Mouse (Mus musculus) hindbrain, embryonic 14.5 days (tissue): ENCODE measurements around the gene Gm47289. TPM values are rescaled to one million over a fixed set of nuclear protein-coding genes. Genes with fewer than 3 reads are reported as not detected.

Experiments
- ATAC-seq: fragments of 200-750 bp; cut with Nextera tagmentation; 2 replicates; pipeline ENCODE4 v1.8.0; 2017; ENCODE audit warnings: moderate number of reproducible peaks, mild to moderate bottlenecking, moderate TSS enrichment, moderate library complexity; ENCODE audit not compliant: low FRiP score
- DNase-seq: peaks from one replicate; pipeline ENCODE4 v3.0.0-alpha.2; 2015; ENCODE audit warnings: low spot score
- H3K27ac ChIP-seq: fragments of 300-500 bp; sonication (generic); 2 replicates; pipeline ENCODE4 v1.5.1; 2014; ENCODE audit warnings: mild to moderate bottlenecking, moderate library complexity
- H3K27me3 ChIP-seq: fragments of 300-500 bp; sonication (generic); 2 replicates; pipeline ENCODE4 v1.6.1; 2014; ENCODE audit warnings: mild to moderate bottlenecking, low read length, mixed read lengths; ENCODE audit not compliant: control insufficient read depth, insufficient read depth
- H3K36me3 ChIP-seq: fragments of 300-500 bp; sonication (generic); replicated peaks from 2 replicates; pipeline ENCODE4 v1.6.1; 2014; ENCODE audit not compliant: control insufficient read depth, insufficient read depth
- H3K4me1 ChIP-seq: fragments of 300-500 bp; sonication (generic); replicated peaks from 2 replicates; pipeline ENCODE4 v1.6.1; 2014; ENCODE audit warnings: antibody characterized with exemption, low read length, mixed read lengths; ENCODE audit not compliant: control insufficient read depth, insufficient read depth
- H3K4me2 ChIP-seq: fragments of 300-500 bp; sonication (generic); replicated peaks from 2 replicates; pipeline ENCODE4 v1.6.1; 2014; ENCODE audit warnings: mild to moderate bottlenecking, moderate library complexity
- H3K4me3 ChIP-seq: fragments of 300-500 bp; sonication (generic); replicated peaks from 2 replicates; pipeline ENCODE4 v1.5.1; 2014; ENCODE audit warnings: mild to moderate bottlenecking, low read length
- H3K9ac ChIP-seq: fragments of 300-500 bp; sonication (generic); 2 replicates; pipeline ENCODE4 v1.6.1; 2014
- H3K9me3 ChIP-seq: fragments of 300-500 bp; sonication (generic); 2 replicates; pipeline ENCODE4 v1.6.1; 2016; ENCODE audit warnings: low read length; ENCODE audit not compliant: control insufficient read depth
- WGBS: fragments of 180-500 bp; shearing (Covaris S2); extraction: QIAGEN DNeasy Blood & Tissue Kit; methylation state at CpG from one replicate; pipeline ENCODE4 v1.1.7; 2014; 5-methylcytosine and 5-hydroxymethylcytosine counted together
- polyA plus RNA-seq: library from polyadenylated mRNA; unstranded; fragments of >200 nt; fragmentation: Nextera tagmentation; extraction: Ambion mirVana; gene quantifications from 2 replicates; pipeline ENCODE4 v1.2.1, GENCODE M21; 2014

Gm47289 gene
- not detected in 2 replicates for polyA plus RNA-seq

DNA sequence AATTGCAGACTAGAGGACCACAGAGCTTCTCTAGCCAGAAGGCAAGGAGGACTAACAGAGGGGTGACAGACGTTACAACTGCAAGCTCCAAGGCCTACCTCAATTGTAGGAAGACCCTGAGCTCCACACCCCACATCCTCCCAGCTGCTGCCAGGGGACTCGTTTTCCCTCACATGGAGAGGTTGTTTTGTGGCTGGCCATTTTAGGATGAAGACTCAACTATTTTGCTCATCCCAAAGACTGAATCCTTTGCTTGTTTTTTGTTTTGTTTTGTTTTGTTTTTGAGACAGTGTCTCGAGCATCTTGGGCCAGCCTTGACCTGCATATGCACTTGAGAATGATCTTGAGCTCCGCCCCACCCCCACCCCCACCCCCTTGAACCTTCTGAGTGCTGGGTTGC, at the start of gene Gm47289:
Gm47289 (plus strand) TSS at position 301 of the 400 bp plus-strand sequence.
- 70% methylated on average over 4 of the region's 4 CpGs for WGBS
- Histone ChIP-seq H3K27me3 (peaks cover 10% of the 10 kb centered on the region), H3K9ac (no peak within 1 kb of the TSS), H3K27ac (no peak within 1 kb of the TSS), H3K9me3 (no peaks in the 10 kb centered on the region), H3K36me3 (no peaks in the 10 kb centered on the region), H3K4me2 (no peak within 1 kb of the TSS), H3K4me1 (no peaks in the 10 kb centered on the region), H3K4me3 (no peak within 1 kb of the TSS)
- no peak for DNase-seq
- ATAC-seq = no peak

DNA sequence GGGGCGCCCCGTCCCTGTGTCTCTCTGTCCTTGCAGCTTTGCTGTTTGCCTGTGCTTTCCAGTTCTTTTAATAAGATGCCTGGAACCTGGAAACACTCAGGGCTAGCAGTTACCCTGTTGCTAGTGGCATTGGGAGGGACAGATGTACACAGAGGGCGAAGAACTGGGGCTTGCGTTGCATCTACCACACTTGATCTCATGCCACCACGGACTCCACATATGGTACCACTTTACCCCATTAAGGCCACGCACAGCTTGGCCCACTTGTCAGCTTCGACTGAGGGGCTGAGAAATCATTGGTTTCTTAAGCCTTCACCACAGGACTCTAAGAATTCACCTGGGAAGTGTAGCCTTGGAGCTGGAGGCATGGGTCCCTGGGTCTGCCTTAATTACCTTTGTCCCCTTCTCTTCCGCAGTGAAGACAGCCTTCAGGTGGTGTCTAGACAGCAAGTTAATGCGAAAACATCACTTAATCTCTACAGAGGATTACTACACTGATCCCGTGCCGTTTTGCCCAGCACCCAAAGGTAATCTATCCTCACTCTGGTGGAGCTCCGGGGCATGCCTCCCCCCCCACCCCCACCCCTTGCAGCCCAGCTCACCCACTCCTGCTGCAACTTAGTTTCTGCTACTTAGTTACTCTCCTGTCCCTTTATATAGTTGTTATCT, 49.1 kb upstream of the Gm47289 start:
- ATAC-seq (no peak), DNase-seq (no peak)
- H3K9ac ChIP-seq = no peak overlapping the region
- H3K27me3 ChIP-seq = no peaks in the 10 kb centered on the region
- H3K36me3 ChIP-seq = no peaks in the 10 kb centered on the region
- H3K4me3 ChIP-seq = no peak overlapping the region
- H3K9me3 ChIP-seq = no peaks in the 10 kb centered on the region
- H3K4me1 ChIP-seq = no peaks in the 10 kb centered on the region
- WGBS = 65% methylated on average over 12 of the region's 12 CpGs
- H3K4me2 ChIP-seq = no peak overlapping the region
- no peak overlapping the region for H3K27ac ChIP-seq

DNA sequence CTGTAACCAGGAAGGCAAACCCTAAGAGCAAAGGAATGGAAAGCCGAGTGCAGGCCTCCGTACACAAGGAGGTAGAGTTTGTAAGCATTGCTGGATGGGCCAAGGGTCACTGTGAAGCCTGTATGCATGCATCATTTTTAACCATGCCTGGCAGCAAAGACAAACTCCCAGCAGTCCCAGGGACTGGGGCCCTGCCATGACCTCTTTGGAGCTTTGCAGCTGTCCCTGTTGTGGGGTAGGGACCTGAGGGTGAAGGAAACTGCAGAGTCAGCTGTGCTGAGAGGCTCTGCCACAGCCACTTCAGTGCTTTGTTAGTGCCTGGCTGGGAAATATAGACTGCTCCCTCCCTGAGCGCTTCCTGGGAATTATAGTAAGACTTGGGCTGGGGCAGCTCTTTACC, 48.3 kb upstream of the Gm47289 start:
- no peaks in the 10 kb centered on the region for H3K27me3 ChIP-seq
- H3K9ac ChIP-seq = no peak overlapping the region
- H3K27ac ChIP-seq = no peak overlapping the region
- no peak overlapping the region for H3K4me2 ChIP-seq
- ATAC-seq (no peak), DNase-seq (no peak)
- no peak overlapping the region for H3K4me3 ChIP-seq
- no peaks in the 10 kb centered on the region for H3K9me3 ChIP-seq
- no peaks in the 10 kb centered on the region for H3K36me3 ChIP-seq
- no peaks in the 10 kb centered on the region for H3K4me1 ChIP-seq
- WGBS = 53% methylated on average over 3 of the region's 3 CpGs

DNA sequence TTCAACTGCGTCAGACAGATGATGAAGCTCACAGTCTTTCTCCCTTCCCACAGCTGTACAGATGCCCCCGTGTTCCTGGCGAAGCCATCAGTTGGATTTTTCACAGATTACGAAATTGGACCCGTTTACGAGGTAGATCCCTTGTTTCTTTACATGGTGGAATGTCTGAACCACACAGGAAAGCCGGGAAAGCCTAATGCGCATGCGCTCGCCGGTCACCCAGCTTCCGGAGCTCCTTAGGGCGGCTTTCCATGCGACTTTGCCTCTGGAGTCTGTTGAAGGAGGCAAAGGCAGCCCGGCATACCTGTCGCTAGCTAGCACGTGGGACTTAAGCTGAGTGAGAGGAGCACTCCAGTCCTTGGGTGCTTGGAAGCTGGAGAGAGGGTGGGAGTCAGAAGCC, 44.0 kb upstream of the Gm47289 start:
- no peaks in the 10 kb centered on the region for H3K36me3 ChIP-seq
- H3K4me1 ChIP-seq = no peaks in the 10 kb centered on the region
- no peak overlapping the region for H3K9ac ChIP-seq
- H3K27me3 ChIP-seq = no peaks in the 10 kb centered on the region
- H3K9me3 ChIP-seq = no peaks in the 10 kb centered on the region
- 88% methylated on average over 17 of the region's 17 CpGs for WGBS
- H3K4me2 ChIP-seq = no peak overlapping the region
- ATAC-seq = no peak
- no peak overlapping the region for H3K27ac ChIP-seq
- no peak for DNase-seq
- H3K4me3 ChIP-seq = no peak overlapping the region

DNA sequence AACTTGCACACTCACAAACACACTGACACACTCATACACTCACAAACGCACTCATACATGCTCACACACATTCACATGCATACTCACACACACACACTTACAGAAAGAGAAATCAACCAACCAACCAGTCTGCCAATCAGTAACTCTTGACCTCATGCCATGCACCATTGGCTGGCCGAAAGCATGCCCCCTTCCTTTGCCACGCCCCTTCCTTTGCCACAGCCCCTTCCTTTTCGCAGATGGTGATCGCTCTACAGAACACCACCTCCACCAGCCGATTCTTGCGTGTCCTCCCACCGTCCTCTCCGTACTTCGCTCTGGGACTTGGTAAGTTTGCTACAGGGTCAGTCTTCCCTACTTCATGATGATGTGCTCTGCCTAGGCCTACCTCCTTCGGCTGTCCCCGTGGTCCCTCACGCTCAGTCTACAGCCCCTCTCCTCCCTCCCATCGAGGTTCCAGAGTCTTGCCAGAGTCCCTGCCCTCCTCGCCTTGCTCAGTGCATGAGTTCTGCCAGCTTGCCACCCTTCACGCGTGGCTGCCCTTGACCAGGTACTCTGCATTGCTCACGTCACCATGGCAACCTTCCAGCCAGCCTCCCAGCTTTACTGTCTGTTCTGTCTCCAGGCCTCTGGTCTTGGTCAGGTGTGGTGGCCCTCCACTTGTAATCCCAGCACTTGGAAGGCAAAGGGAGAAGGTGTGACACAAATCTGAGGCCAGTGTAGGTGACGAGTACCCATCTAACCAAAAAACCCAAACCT, 39.4 kb upstream of the Gm47289 start:
- no peak overlapping the region for H3K27ac ChIP-seq
- no peak overlapping the region for H3K4me3 ChIP-seq
- WGBS = 87% methylated on average over 19 of the region's 19 CpGs
- H3K36me3 ChIP-seq = no peaks in the 10 kb centered on the region
- H3K4me2 ChIP-seq = no peak overlapping the region
- no peak overlapping the region for H3K9ac ChIP-seq
- no peak for ATAC-seq
- H3K27me3 ChIP-seq = no peaks in the 10 kb centered on the region
- DNase-seq = no peak
- H3K4me1 ChIP-seq = no peaks in the 10 kb centered on the region
- H3K9me3 ChIP-seq = no peaks in the 10 kb centered on the region

DNA sequence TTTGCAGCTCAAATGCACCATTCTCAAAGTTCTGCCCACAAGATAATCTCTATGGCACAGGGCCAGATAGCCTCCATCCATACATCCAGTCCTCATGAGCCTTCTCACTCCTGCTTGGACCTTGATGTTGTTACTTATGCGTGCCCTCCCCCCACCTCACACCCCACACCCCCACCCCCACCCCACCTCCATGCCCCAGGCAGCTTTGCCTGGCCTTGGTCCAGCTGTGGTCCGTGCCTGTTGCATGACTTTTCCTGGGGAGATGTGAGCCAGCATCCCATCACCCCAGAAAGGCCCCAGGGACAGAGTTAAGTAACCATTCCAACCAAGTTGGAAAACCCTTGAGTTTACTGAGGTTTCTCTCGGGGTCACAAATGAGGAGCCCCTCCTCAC, 38.8 kb upstream of the Gm47289 start:
- 80% methylated on average over 3 of the region's 3 CpGs for WGBS
- H3K4me1 ChIP-seq = no peaks in the 10 kb centered on the region
- H3K27ac ChIP-seq = no peak overlapping the region
- no peaks in the 10 kb centered on the region for H3K36me3 ChIP-seq
- no peak overlapping the region for H3K4me3 ChIP-seq
- DNase-seq (no peak), ATAC-seq (no peak)
- no peak overlapping the region for H3K4me2 ChIP-seq
- H3K9me3 ChIP-seq = no peaks in the 10 kb centered on the region
- H3K27me3 ChIP-seq = no peaks in the 10 kb centered on the region
- H3K9ac ChIP-seq = no peak overlapping the region

DNA sequence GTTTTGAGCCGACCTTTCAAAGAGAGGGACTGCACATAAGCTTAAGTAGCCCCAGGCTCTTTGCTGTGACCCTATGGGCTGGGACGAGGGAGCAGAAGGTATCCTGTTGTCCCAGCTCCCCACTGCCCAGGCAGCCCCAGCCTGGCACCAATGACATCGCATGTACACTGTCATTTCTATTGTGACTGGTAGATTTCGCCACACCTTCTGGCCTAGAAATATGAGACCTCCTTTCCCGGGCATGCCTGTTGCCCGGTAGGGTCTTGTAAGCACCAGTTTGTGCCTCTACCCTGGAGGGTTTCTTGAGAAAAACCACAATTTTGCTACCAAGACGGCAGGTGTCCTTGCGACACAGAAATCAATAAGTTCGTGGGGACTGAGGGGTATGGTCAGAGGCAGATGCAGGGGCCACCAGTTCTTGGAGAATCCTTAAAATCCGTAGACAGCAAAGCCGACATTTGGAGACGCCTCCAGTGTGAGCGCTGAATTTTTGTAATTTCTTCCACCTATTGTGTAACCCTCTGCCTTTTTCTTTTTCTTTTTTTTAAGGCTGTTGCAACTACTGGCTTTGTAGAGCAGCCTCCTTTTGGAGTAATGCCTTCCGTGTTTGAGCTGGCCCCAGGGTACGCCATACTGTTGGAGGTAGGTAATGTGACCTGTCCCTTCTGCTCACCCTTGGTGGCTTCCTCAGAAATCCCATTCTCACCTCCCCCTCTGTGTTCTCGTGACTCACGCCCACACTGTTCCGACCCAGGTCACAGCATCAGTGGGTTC, 36.2 kb upstream of the Gm47289 start:
- Histone ChIP-seq H3K9me3 (no peaks in the 10 kb centered on the region), H3K9ac (no peak overlapping the region), H3K4me2 (no peak overlapping the region), H3K36me3 (no peaks in the 10 kb centered on the region), H3K4me3 (no peak overlapping the region), H3K27me3 (no peaks in the 10 kb centered on the region), H3K4me1 (no peaks in the 10 kb centered on the region), H3K27ac (no peak overlapping the region)
- DNase-seq (no peak), ATAC-seq (no peak)
- WGBS = 89% methylated on average over 18 of the region's 18 CpGs

DNA sequence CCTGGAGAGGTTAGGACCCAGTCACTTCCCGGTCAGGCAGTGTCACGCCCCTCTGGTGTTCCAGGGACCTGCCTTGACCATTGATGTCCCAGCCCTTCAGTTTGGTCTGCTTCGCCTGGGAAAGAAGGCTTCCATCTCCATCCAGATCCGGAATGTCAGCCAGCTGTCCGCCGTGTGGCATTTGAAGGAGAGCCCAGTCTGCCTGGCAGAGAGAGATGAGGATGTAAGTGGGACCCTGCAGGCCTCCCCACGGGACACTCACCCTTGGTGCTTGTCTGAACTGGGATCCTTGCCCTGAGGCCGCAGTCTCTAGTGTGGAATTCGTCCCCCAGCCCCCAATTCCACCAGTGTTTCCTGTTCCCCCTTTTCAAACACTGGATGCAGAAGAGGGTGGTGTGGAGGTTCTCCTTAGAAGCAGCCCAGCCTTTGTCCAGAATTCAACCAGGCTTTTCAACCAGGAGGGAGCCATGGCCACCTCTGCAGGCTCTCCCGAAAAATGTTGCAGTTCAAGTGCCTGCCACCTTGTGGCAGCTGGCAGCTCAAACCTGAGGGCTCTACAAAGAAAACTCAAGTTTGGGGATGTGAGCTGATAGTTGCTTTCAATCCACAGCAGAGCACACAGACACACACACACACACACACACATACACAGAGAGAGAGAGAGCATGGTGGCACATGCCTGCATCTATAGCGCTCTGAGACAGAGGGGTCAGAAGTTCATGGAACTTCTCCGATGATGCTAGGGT, 30.4 kb upstream of the Gm47289 start:
- DNase-seq (no peak), ATAC-seq (no peak)
- H3K27me3 ChIP-seq = no peaks in the 10 kb centered on the region
- H3K4me1 ChIP-seq = no peaks in the 10 kb centered on the region
- H3K9ac ChIP-seq = no peak overlapping the region
- H3K9me3 ChIP-seq = no peaks in the 10 kb centered on the region
- H3K4me2 ChIP-seq = no peak overlapping the region
- WGBS = 84% methylated on average over 12 of the region's 12 CpGs
- no peak overlapping the region for H3K27ac ChIP-seq
- no peaks in the 10 kb centered on the region for H3K36me3 ChIP-seq
- no peak overlapping the region for H3K4me3 ChIP-seq

DNA sequence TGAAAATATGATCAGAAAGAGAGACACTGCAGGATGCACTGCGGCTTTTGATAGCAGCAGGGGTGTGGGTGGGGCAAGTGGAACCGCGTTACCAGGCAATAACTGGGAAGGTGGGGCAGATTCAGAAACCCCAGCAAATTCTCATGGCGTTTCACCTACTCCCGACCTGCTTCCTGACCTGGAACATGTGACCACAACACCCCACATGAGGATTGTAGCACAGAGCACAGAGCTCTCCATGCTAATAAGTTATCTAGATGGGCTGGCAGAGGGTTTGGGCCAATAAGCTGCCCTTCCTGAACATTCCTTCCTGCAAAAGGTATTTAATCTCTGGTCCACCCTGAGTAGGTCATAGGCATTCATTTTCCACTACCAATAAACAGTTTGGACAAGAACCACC, 28.3 kb upstream of the Gm47289 start:
- H3K27ac ChIP-seq = no peak overlapping the region
- H3K27me3 ChIP-seq = no peaks in the 10 kb centered on the region
- no peak overlapping the region for H3K9ac ChIP-seq
- H3K4me2 ChIP-seq = no peak overlapping the region
- H3K4me1 ChIP-seq = no peaks in the 10 kb centered on the region
- H3K4me3 ChIP-seq = no peak overlapping the region
- no peak for DNase-seq
- no peak for ATAC-seq
- H3K36me3 ChIP-seq = no peaks in the 10 kb centered on the region
- WGBS = 64% methylated on average over 5 of the region's 5 CpGs
- no peaks in the 10 kb centered on the region for H3K9me3 ChIP-seq
